In the genomic region with DNA sequence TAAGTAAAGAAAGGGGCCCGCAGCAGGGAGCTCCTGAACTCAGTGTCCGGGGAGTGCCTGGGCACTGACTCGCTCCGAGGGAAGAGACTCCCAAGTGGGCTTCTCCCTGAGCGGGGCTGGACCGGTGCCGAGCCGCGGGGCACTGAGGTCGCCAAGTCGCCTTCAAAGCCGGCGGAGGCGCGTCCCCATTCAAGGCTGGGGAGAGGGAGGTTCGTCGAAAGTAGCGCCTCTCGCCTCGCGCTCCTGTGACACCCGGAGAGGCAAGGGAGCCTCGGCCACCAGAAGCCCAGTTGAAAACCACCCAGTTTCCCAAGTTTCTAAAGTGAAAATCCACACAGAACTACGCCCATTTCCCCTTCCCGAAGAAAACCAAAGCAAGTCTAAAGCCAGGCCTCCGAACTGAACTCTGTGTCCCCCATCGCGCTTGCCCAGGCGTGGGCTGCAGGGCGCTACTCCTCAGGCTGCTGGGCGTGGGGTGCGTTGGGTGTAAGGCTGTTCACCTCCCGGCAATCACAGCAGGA, we compare ENCODE assay signal across 8 mouse cellular contexts.
DNase-seq lines count a peak whose midpoint lies in the region; ATAC-seq and TF ChIP-seq lines count a peak whose summit lies in the region.

No protein-coding gene starts in this region.

- TF ChIP-seq CTCF in liver, adult 2 months (IDR thresholded peaks at IDR 0.05; ENCODE audit: low read depth, low read length) = no peak

- ATAC-seq in forebrain, embryonic 15.5 days (replicated peaks) = no peak
- no peak for ATAC-seq in hindbrain, embryonic 12.5 days (ENCODE audit: low FRiP score)
- no peak for ATAC-seq in neural tube, embryonic 11.5 days (ENCODE audit: insufficient read depth, low FRiP score, low TSS enrichment)

- peaks cover 31% of the 10 kb centered on the region for H3K27me3 ChIP-seq in forebrain, embryonic 15.5 days
- H3K27me3 ChIP-seq in hindbrain, embryonic 12.5 days = peaks cover 77% of the 10 kb centered on the region
- H3K27me3 ChIP-seq in liver, adult 2 months (ENCODE audit: control insufficient read depth, insufficient read depth, low read length) = peaks cover 3% of the 10 kb centered on the region; the same call in 1 of the 2 replicates
- peaks cover 68% of the 10 kb centered on the region for H3K27me3 ChIP-seq in neural tube, embryonic 11.5 days (ENCODE audit: control insufficient read depth, insufficient read depth, low read length)

- H3K79me2 ChIP-seq in liver, adult 2 months (ENCODE audit: control insufficient read depth, insufficient read depth, low read length) = no peaks in the 10 kb centered on the region

- H3K4me3 ChIP-seq in forebrain, embryonic 15.5 days = peak overlapping the region; percentile 31
- H3K4me3 ChIP-seq in hindbrain, embryonic 12.5 days = peak overlapping the region; percentile 30
- H3K4me3 ChIP-seq in liver, adult 2 months (ENCODE audit: insufficient read depth, low read depth, low read length) = peak overlapping the region; percentile 71
- H3K4me3 ChIP-seq in neural tube, embryonic 11.5 days (ENCODE audit: low read depth, low read length) = peak overlapping the region; percentile 8

- H3K9ac ChIP-seq in forebrain, embryonic 15.5 days (replicated peaks) = peak overlapping the region; percentile 29; the same call in 1 of the 2 replicates
- no peak overlapping the region; the same call in 1 of the 2 replicates for H3K9ac ChIP-seq in hindbrain, embryonic 12.5 days
- H3K9ac ChIP-seq in liver, adult 2 months (ENCODE audit: low read depth, low read length) = peak overlapping the region; percentile 88
- H3K9ac ChIP-seq in neural tube, embryonic 11.5 days (ENCODE audit: low read length) = no peak overlapping the region

- peak overlapping the region; percentile 69 for H3K4me2 ChIP-seq in forebrain, embryonic 15.5 days (replicated peaks)
- H3K4me2 ChIP-seq in hindbrain, embryonic 12.5 days (replicated peaks) = peak overlapping the region; percentile 51
- peak overlapping the region; percentile 50 for H3K4me2 ChIP-seq in neural tube, embryonic 11.5 days (ENCODE audit: low read depth)

- H3K36me3 ChIP-seq in forebrain, embryonic 15.5 days = no peaks in the 10 kb centered on the region
- no peaks in the 10 kb centered on the region for H3K36me3 ChIP-seq in hindbrain, embryonic 12.5 days
- no peaks in the 10 kb centered on the region for H3K36me3 ChIP-seq in liver, adult 2 months (ENCODE audit: control insufficient read depth, insufficient read depth, low read length)
- H3K36me3 ChIP-seq in neural tube, embryonic 11.5 days (ENCODE audit: control insufficient read depth, insufficient read depth, low read length) = no peaks in the 10 kb centered on the region

- no peak for TF ChIP-seq POLR2A in liver, adult 2 months (IDR thresholded peaks at IDR 0.05; ENCODE audit: extremely low read depth, insufficient read depth, low read length)

- WGBS in forebrain, embryonic 15.5 days = under 1% methylated on average over 33 of the region's 33 CpGs
- under 1% methylated on average over 32 of the region's 33 CpGs for WGBS in hindbrain, embryonic 12.5 days
- under 1% methylated on average over 33 of the region's 33 CpGs for WGBS in liver, adult 2 months
- 0% methylated on average over 33 of the region's 33 CpGs for WGBS in neural tube, embryonic 11.5 days

- DNase-seq in adrenal gland, adult (ENCODE audit: inconsistent age in 2 of 2, low spot score in 1 of 2) = peak; percentile 58 to 88
- DNase-seq in adrenal gland, postnatal 4 days (ENCODE audit: low spot score in 2 of 2) = no peak
- peak; percentile 76 for DNase-seq in adrenal gland, postnatal 10 days
- DNase-seq in liver, adult 2 months (ENCODE audit: extremely low read depth, low read depth, low spot score) = peak; percentile 33
- peak; percentile 59 for DNase-seq in neural tube, embryonic 11.5 days (ENCODE audit: low spot score)
- DNase-seq in adipocyte (ENCODE audit: low spot score) = no peak

- no peaks in the 10 kb centered on the region for H3K9me3 ChIP-seq in forebrain, embryonic 15.5 days
- H3K9me3 ChIP-seq in hindbrain, embryonic 12.5 days (replicated peaks) = no peaks in the 10 kb centered on the region
- no peaks in the 10 kb centered on the region for H3K9me3 ChIP-seq in neural tube, embryonic 11.5 days (ENCODE audit: control insufficient read depth, low read length)

- peaks cover 49% of the 10 kb centered on the region for H3K4me1 ChIP-seq in forebrain, embryonic 15.5 days
- H3K4me1 ChIP-seq in hindbrain, embryonic 12.5 days = peaks cover 27% of the 10 kb centered on the region
- H3K4me1 ChIP-seq in liver, adult 2 months (ENCODE audit: control insufficient read depth, insufficient read depth, low read length) = peaks cover 8% of the 10 kb centered on the region; the same call in 1 of the 2 replicates
- H3K4me1 ChIP-seq in neural tube, embryonic 11.5 days (ENCODE audit: control insufficient read depth, insufficient read depth, low read length) = peaks cover 17% of the 10 kb centered on the region; the same call in 1 of the 2 replicates

- H3K27ac ChIP-seq in forebrain, embryonic 15.5 days (replicated peaks) = no peak overlapping the region
- H3K27ac ChIP-seq in hindbrain, embryonic 12.5 days = no peak overlapping the region
- peak overlapping the region; percentile 42 for H3K27ac ChIP-seq in liver, adult 2 months (replicated peaks; ENCODE audit: insufficient read depth, low read depth, low read length)
- H3K27ac ChIP-seq in neural tube, embryonic 11.5 days (ENCODE audit: low read depth, low read length) = no peak overlapping the region

Comparison
In these comparisons a context has a peak if more than half of its experiments do, and no peak if none do; other contexts are left out.
1. DNase-seq: peak in adrenal gland, adult (2 of 2), adrenal gland, postnatal 10 days (single experiment), liver, adult 2 months (single experiment) and neural tube, embryonic 11.5 days (single experiment); none in adrenal gland, postnatal 4 days (0 of 2) and adipocyte (single experiment).
2. H3K4me3 ChIP-seq: peak in every context shown above with its lines; median percentile 71 in liver, adult 2 months; 31 in forebrain, embryonic 15.5 days; 30 in hindbrain, embryonic 12.5 days; 8 in neural tube, embryonic 11.5 days.
3. H3K9ac ChIP-seq: peak in forebrain, embryonic 15.5 days (single experiment) and liver, adult 2 months (single experiment); none in hindbrain, embryonic 12.5 days (single experiment) and neural tube, embryonic 11.5 days (single experiment).
4. Peak in every context shown above with its lines, with median percentiles within 50 percentile points of each other: H3K4me2 ChIP-seq.